Mouse (Mus musculus) intestine, postnatal 0 days (tissue): Measurements from ENCODE around the gene Zbtb6. TPM values are rescaled to one million over a fixed set of nuclear protein-coding genes. Genes with fewer than 3 reads are reported as not detected.

ENCODE experiments used
- ATAC-seq: fragments of 200-750 bp; cut with Nextera tagmentation; 2 replicates; pipeline ENCODE4 v1.8.0; 2017; ENCODE audit warnings: mild to moderate bottlenecking, moderate TSS enrichment, moderate library complexity
- H3K27ac ChIP-seq: fragments of 300-500 bp; sonication (generic); 2 replicates; pipeline ENCODE4 v1.5.1; 2014; ENCODE audit warnings: mild to moderate bottlenecking, low read depth, low read length, moderate library complexity
- H3K27me3 ChIP-seq: fragments of 300-500 bp; sonication (generic); replicated peaks from 2 replicates; pipeline ENCODE4 v1.6.1; 2014; ENCODE audit warnings: low read length, mixed read lengths; ENCODE audit not compliant: control insufficient read depth, insufficient read depth
- H3K36me3 ChIP-seq: fragments of 300-500 bp; sonication (generic); 2 replicates; pipeline ENCODE4 v1.6.1; 2014; ENCODE audit warnings: mild to moderate bottlenecking, moderate library complexity; ENCODE audit not compliant: control insufficient read depth, insufficient read depth
- H3K4me1 ChIP-seq: fragments of 300-500 bp; sonication (generic); replicated peaks from 2 replicates; pipeline ENCODE4 v1.6.1; 2014; ENCODE audit warnings: antibody characterized with exemption, low read length, mixed read lengths; ENCODE audit not compliant: control insufficient read depth, insufficient read depth
- H3K4me2 ChIP-seq: fragments of 300-500 bp; sonication (generic); replicated peaks from 2 replicates; pipeline ENCODE4 v1.6.1; 2014; ENCODE audit warnings: low read depth, mild to moderate bottlenecking, moderate library complexity
- H3K4me3 ChIP-seq: fragments of 300-500 bp; sonication (generic); 2 replicates; pipeline ENCODE4 v1.5.1; 2014; ENCODE audit warnings: low read depth, low read length
- H3K9ac ChIP-seq: fragments of 300-500 bp; sonication (generic); 2 replicates; pipeline ENCODE4 v1.6.1; 2014; ENCODE audit warnings: mild to moderate bottlenecking, low read depth, low read length
- H3K9me3 ChIP-seq: fragments of 300-500 bp; sonication (generic); 2 replicates; pipeline ENCODE4 v1.6.1; 2016; ENCODE audit warnings: mixed run types; ENCODE audit not compliant: control insufficient read depth
- CTCF ChIP-seq: sonication (generic); IDR thresholded peaks from 2 replicates; pipeline ENCODE4 v1.5.1; 2016; ENCODE audit warnings: low read depth, mild to moderate bottlenecking, control low read depth, antibody characterized with exemption, moderate library complexity
- WGBS: fragments of 180-500 bp; shearing (Covaris S2); extraction: QIAGEN DNeasy Blood & Tissue Kit; methylation state at CpG from one replicate; pipeline ENCODE4 v1.1.7; 2014; 5-methylcytosine and 5-hydroxymethylcytosine counted together
- polyA plus RNA-seq: library from polyadenylated mRNA; unstranded; fragments of >200 nt; fragmentation: Nextera tagmentation; extraction: Ambion mirVana; gene quantifications from 2 replicates; pipeline ENCODE4 v1.2.1, GENCODE M21; 2015

The Zbtb6 gene
- polyA plus RNA-seq, 1 experiment from 2014 or later, result 3.3 TPM

DNA sequence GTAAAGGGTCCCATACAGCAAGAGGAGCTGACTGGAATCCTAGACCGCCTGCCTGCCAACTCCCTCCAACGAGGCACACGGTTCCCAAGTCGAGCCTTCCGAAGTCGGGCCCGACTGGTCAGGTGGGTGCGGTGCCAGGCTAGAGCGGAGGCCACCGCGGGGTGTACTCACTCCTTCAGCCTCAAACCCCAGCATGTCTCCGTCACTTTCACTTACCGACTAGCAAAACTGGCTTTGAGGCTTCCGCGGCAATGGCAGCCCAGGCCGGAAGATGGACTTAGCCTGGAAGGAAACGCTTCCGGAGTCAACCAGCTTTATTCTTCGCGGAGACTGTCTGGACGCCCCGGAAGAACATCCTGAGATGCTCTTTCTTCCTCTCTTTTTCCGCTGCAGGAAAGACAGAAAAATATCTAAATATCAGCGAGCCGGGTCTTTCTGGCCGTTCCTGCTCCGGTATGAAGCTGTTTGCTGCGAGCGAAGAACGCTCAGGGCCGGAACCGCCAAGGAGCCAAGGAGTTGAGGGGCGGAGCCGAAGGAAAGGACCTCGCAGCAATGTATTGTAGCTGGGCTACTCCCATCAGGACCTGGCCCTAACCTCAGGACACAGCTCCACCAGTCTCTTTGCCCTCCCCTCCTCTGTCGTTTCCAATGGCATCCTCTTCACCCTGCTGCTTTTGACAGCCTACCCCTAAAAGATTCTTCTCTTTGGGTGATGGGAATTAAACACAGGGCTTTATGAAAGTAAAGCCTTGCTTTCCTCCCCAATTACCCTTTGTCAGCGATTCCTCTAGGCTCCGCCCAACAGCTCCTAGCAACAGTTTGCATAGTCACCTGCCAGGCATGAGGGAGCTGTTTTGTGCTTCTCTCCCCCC, 12.1 kb downstream of the Zbtb6 start:
- WGBS, result under 1% methylated on average over 38 of the region's 38 CpGs
- H3K27me3 ChIP-seq, result no peaks in the 10 kb centered on the region
- H3K4me1 ChIP-seq, result no peaks in the 10 kb centered on the region
- peak overlapping the region; percentile 88 for H3K4me2 ChIP-seq
- peak overlapping the region; percentile 74 for H3K4me3 ChIP-seq
- peak; percentile 88 for ATAC-seq
- peak overlapping the region; percentile 84 for H3K9ac ChIP-seq
- H3K27ac ChIP-seq, result peak overlapping the region; percentile 87
- H3K36me3 ChIP-seq, result peaks cover 9% of the 10 kb centered on the region
- TF ChIP-seq CTCF, result no peak
- no peaks in the 10 kb centered on the region for H3K9me3 ChIP-seq

GRCm38 (mm10) chr2:37423671-37424070, 19.3 kb downstream of the Zbtb6 start:
- ATAC-seq, result no peak
- no peak overlapping the region for H3K4me2 ChIP-seq
- H3K4me1 ChIP-seq, result no peaks in the 10 kb centered on the region
- H3K27me3 ChIP-seq, result no peaks in the 10 kb centered on the region
- 64% methylated on average over 3 of the region's 3 CpGs for WGBS
- TF ChIP-seq CTCF, result no peak
- H3K27ac ChIP-seq, result no peak overlapping the region
- H3K9me3 ChIP-seq, result no peaks in the 10 kb centered on the region
- H3K36me3 ChIP-seq, result peaks cover 2% of the 10 kb centered on the region; the same call in 1 of the 2 replicates
- H3K9ac ChIP-seq, result no peak overlapping the region
- H3K4me3 ChIP-seq, result no peak overlapping the region

GRCm38 (mm10) chr2:37422306-37423304, 20.4 kb downstream of the Zbtb6 start, which contains the start of gene Rc3h2:
Gene Rc3h2 (minus strand): TSS chr2:37422903.
- no peaks in the 10 kb centered on the region for H3K27me3 ChIP-seq
- no peaks in the 10 kb centered on the region for H3K9me3 ChIP-seq
- peak within 1 kb of the TSS; percentile 77 for H3K4me2 ChIP-seq
- WGBS, result under 1% methylated on average over 63 of the region's 75 CpGs
- H3K4me1 ChIP-seq, result no peaks in the 10 kb centered on the region
- H3K27ac ChIP-seq, result peak within 1 kb of the TSS; percentile 99
- peak within 1 kb of the TSS; percentile 100 for H3K4me3 ChIP-seq
- H3K9ac ChIP-seq, result peak within 1 kb of the TSS; percentile 99
- peak; percentile 98 for ATAC-seq
- H3K36me3 ChIP-seq, result no peaks in the 10 kb centered on the region
- no peak for TF ChIP-seq CTCF

GRCm38 (mm10) chr2:37421903-37422302, 21.1 kb downstream of the Zbtb6 start:
- no peak for TF ChIP-seq CTCF
- Histone ChIP-seq H3K4me2 (peak overlapping the region; percentile 77), H3K9me3 (no peaks in the 10 kb centered on the region), H3K4me3 (peak overlapping the region; percentile 100), H3K27me3 (no peaks in the 10 kb centered on the region), H3K4me1 (no peaks in the 10 kb centered on the region), H3K9ac (peak overlapping the region; percentile 99), H3K36me3 (no peaks in the 10 kb centered on the region), H3K27ac (peak overlapping the region; percentile 99)
- no peak for ATAC-seq
- WGBS, result 2% methylated on average over 3 of the region's 3 CpGs

GRCm38 (mm10) chr2:37395539-37395938, 47.4 kb downstream of the Zbtb6 start:
- Histone ChIP-seq H3K9ac (no peak overlapping the region), H3K36me3 (peaks cover 28% of the 10 kb centered on the region), H3K27me3 (no peaks in the 10 kb centered on the region), H3K27ac (no peak overlapping the region), H3K4me1 (no peaks in the 10 kb centered on the region), H3K4me3 (no peak overlapping the region), H3K4me2 (no peak overlapping the region), H3K9me3 (no peaks in the 10 kb centered on the region)
- peak; percentile 62 for TF ChIP-seq CTCF
- 52% methylated on average over 1 of the region's 1 CpGs for WGBS
- no peak for ATAC-seq

GRCm38 (mm10) chr2:37382921-37383320, 60.0 kb downstream of the Zbtb6 start:
- H3K27me3 ChIP-seq, result no peaks in the 10 kb centered on the region
- WGBS, result 95% methylated on average over 9 of the region's 9 CpGs
- H3K4me2 ChIP-seq, result no peak overlapping the region
- no peaks in the 10 kb centered on the region for H3K9me3 ChIP-seq
- no peak overlapping the region for H3K27ac ChIP-seq
- no peaks in the 10 kb centered on the region for H3K4me1 ChIP-seq
- TF ChIP-seq CTCF, result no peak
- ATAC-seq, result no peak
- H3K4me3 ChIP-seq, result no peak overlapping the region
- H3K9ac ChIP-seq, result no peak overlapping the region
- peaks cover 32% of the 10 kb centered on the region for H3K36me3 ChIP-seq
